Mouse (Mus musculus): ENCODE results near the gene Pfas. TPM values are rescaled to one million over a fixed set of nuclear protein-coding genes. Genes with fewer than 3 reads are reported as not detected.
"Not testable (repeated sequence)": the region's sequence is repeated elsewhere in the genome, so short reads cannot be mapped to it uniquely, and the experiment has no call there.

Pfas gene
- polyA plus RNA-seq, 1 experiment: 19.8 TPM

DNA sequence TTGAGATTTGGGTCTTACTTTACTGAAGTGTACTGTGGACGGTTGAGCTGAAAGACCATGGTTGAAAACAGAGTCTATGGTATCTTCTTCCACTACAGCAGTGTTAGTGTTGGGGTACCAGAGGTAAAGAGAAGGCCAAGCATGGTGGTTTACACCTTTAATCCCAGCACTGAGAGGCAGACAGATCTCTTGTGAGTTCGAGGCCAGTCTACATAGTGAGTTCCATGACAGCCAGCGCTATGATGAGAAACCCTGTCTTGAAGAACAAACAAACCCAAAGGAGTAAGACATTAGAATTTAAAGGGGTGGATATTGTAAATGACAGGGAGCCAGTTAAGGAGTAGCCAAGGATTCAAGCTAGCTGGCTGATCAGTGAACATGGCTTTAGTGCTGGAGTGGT lies 8.5 kb upstream of the Pfas start:
- no peak for DNase-seq (ENCODE audit: extremely low spot score in 1 of 2, low spot score in 1 of 2)

DNA sequence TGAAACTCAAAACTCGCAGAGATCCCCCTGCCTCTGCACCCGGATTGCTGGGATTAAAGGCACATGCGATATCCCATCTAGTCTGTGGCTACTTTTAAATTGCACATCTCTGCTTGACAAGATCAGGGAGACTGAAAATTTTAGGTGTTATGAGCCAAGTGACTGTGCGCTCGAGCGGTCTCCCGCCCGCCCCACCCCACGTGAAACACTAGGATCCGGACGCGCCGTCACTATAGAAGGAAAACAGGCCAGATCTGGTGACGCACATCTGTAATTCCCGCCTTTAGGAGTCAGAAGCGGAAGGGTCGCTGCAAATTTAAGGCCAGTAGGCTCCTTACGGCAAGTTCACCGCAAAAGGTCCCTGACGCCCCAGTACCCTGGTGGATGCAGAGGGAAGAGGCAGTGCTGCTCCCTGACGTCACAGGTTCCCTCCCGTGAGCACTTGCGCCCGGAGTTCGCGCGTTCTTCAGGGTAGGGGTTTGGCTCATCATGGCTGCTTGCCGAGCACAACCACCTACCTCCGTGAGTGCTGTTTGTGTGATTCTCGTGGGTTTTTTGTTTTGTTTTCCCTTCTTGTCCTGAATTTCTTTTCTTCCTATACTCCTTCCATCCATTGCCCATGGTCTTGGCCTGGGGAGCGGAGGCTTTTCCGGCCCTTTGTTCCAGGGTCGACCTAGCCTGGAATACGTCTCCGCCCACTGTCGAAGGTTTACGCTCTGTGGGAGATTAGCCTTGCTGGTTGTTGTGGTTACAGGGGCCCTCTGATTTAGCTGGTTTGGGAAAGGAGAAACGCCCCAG lies 7.6 kb upstream of the Pfas start, which contains the start of gene Ctc1:
Ctc1 (plus strand) TSS at position 268 of the 798 bp plus-strand sequence.
- DNase-seq (ENCODE audit: extremely low spot score in 1 of 2, low spot score in 1 of 2): peak; percentile 81 to 91

DNA sequence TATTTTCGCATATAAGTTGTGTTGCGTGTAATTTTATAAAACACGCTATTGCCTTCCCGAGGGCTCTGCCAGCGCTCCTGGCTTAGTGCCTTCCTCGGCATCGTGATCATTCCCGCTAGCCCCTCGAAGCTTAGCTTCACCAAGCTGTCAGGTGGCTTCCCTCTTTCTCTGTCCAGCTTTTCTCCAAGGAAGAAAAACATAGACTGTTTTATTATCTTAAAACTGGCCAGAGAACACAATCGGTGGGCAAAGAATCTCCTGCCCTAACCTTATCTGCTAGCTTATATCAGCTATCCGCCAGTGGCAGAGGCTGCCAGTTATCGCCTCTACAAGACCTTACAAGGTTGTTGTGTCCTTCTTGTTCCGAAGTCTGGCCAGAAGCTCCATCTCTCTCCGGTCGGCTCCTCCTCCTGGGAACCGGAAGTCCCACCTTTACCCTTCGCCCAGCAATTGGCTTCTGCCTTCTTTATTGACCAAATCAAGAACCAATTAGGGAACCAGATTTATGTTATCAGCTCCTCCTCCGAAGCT lies 3.9 kb upstream of the Pfas start:
- DNase-seq (ENCODE audit: extremely low spot score in 1 of 2, low spot score in 1 of 2): peak; percentile 88 to 94

DNA sequence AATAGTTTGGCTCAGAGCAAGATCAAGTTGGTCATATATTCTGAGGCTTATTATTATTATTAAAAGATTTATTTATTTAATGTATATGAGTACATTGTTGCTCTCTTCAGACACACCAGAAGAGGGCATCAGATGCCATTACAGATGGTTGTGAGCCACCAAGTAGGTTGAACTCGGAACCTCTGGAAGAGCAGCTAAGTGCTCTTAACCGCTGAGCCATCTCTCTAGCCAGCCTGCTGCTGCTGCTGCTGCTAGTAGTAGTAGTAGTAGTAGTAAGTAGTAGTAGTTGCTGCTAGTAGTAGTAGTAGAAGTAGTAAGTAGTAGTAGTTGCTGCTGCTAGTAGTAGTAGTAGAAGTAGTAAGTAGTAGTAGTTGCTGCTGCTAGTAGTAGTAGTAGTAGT lies 3.2 kb upstream of the Pfas start:
- DNase-seq (ENCODE audit: extremely low spot score in 1 of 2, low spot score in 1 of 2): not testable (repeated sequence)

DNA sequence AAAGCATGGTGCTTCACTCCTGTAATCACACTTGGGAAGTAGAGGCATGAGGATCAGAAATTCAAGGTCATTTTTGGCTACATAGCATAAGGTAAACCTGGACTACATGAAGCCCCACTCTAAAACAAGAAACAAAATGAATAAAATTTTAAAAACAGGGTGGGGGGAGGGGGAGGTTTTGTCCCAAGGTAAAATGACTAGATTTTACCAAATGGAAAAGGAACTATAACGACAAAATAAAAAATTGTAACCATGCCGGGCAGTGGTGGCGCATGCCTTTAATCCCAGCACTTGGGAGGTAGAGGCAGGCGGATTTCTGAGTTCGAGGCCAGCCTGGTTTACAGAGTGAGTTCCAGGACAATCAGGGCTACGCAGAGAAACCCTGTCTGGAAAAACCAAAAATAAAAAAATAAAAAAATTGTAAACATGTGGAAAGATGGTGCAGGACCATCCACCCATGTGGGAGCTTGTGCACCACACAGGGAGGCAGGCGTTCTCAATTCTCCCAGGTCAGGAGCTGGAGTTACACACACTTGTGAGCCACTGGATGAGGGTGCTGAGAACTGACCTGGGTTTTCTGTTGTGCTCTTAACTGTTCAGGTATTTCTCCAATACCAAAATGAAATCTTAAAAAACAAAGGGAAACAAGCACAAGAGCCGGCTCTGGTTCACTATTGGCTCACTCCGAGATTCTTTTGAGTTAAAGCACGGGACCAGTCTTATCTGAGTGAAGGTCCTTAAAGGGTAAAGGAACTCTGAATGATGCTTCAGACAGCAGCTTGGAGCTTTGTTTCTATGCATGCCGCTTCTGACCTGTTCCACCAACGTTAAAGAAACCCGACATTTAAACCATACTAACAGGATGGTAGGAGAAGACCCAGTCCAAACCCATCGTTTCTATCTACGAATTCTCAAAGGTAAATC lies 2.4 kb upstream of the Pfas start:
- DNase-seq (ENCODE audit: extremely low spot score in 1 of 2, low spot score in 1 of 2): no peak

DNA sequence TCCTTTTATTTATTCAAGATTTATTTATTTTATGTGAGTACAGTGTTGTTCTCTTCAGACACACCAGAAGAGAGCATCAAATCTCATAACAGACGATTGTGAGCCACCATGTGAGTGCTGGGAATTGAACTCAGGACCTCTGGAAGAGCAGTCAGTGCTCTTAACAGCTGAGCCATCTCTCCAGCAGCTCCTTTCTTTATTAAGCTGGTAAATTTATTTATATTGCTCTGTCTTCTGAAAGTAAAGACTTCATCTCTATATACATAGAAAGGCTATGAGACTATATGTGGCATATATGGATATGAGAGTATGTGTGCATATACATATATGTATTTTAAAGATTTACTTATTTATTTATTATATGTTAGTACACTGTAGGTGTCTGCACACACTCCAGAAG lies 1.2 kb upstream of the Pfas start:
- DNase-seq (ENCODE audit: extremely low spot score in 1 of 2, low spot score in 1 of 2): no peak

DNA sequence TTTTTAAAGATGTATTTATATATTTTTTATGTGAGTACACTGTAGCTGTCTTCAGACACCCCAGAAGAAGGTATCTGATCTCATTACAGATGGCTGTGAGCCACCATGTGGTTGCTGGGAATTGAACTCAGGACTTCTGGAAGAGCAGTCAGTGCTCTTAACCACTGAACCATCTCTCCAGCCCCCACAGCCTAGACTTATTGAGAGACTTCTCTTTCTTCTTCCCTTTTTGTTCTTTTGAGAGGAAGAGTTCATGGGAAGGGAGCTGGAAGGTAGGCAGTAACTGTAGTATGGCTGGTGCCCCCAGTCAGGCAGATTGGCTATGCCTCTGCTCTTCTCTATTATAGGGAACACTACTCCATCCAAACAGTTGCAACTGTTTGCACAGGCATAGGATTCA lies 1.7 kb downstream of the Pfas start:
- not testable (repeated sequence) for DNase-seq (ENCODE audit: extremely low spot score in 1 of 2, low spot score in 1 of 2)

DNA sequence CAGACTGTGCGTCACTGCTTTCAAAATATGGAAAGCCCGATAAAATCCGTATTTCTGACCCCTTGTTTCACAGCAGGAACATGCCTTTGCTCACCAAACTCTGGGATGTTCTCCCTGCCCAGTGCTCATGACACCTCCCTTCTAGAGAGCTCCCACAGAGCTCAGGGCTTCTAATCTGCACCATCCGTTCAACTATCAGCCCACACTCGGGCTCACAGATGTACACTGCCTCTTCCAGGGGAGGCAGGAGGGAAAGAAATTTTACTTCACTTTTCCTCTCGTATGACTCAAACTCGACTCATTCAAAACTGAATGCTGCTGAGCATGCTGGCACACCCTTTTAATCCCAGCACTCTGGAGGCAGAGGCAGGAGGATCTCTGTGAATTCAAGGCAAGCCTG lies 3.1 kb downstream of the Pfas start:
- peak in 1 of 2 experiments; percentile 29 for DNase-seq (ENCODE audit: extremely low spot score in 1 of 2, low spot score in 1 of 2)

DNA sequence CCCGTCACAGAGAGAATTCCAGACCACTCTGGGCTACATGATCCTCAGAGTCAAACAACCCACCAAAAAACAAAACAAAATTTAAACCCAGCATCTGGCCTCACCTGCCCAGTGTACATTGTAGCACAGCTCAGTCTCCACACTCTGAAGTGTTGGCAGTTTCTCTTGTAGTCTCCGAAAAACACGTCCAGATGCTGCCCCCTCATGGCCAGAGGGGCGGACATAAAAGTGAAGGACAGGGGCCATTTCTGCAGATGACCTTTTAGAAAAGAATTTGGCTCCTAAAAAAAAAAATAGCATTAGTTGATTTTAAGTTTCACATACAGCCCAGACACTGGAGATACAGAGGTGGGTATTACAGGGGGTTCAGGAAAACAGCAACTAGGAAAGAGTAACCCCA lies 4.7 kb downstream of the Pfas start:
- DNase-seq (ENCODE audit: extremely low spot score in 1 of 2, low spot score in 1 of 2): peak in 1 of 2 experiments; percentile 9

DNA sequence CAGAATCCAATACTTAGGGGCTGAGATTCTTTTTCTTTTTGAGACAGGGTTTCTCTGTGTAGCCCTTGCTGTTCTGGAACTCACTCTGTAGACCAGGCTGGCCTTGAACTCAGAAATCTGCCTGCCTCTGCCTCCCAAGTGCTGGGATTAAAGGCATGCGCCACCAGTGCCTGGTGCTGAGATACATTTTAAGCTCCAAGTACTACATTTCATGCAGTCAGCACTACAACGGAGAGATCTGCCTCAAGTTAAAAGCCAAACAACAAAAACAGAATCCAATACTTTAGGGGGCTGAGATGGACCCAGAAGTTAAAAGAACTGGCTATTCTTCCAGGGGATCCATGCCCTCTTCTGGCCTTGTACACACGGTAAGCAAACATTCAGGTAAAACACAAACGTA lies 5.5 kb downstream of the Pfas start:
- not testable (repeated sequence) for DNase-seq (ENCODE audit: extremely low spot score in 1 of 2, low spot score in 1 of 2)

DNA sequence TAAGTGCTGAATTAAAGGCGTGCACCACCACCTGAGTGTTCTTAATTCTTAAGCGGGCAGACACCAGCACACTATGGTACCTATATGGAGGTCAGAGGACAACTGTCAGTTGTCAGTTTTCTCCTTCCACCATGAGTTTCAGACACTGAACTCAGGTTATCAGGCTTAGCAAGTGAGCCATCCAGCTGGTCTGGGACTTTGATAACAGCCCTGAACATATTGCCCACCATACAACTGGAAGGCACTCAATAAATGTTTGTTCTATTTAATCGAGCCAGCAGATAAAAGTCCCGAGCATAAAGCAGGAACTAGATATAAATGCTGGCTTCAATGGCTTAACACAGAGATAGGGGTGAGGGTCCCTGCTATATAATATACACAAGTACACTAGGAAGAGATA lies 11.2 kb downstream of the Pfas start:
- no peak for DNase-seq (ENCODE audit: extremely low spot score in 1 of 2, low spot score in 1 of 2)

DNA sequence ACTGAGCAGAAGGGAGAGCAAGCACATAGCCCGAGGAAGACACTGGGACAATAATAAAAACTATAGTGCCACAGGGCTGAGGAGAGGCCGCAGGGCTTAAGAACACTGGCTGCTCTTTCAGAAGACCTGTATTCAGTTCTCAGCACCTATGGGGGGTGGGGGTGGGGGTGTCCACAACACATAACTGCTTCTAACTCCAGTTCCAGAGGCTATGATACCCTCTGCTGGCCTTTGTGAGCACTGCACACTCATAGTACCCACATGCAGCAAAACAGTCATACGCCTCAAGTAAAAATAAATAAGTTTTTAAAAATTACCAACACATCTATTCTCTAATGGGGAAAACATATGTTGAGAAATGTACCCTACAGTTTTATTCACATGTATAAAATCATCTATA lies 13.9 kb downstream of the Pfas start:
- no peak for DNase-seq (ENCODE audit: extremely low spot score in 1 of 2, low spot score in 1 of 2)

DNA sequence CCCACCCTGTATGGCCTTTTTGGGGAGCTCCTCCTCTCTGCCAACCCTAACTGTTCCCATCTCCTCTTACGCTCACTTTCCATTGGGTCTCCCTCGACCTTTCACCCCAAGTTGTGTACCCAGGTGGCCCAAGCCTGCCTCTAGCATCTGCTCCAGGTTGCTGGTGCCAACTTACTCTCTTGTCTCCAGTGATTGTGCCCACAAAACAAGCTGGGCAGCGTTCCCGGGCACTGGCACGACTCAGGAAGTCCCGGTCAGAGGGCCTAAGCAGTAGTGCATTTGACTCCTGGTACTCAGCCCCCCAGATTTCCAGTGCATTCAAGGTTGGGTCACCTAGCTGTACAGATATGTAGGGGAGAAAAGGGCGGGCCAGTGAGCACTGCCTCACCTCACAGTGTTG lies 15.1 kb downstream of the Pfas start:
- DNase-seq (ENCODE audit: extremely low spot score in 1 of 2, low spot score in 1 of 2): no peak

DNA sequence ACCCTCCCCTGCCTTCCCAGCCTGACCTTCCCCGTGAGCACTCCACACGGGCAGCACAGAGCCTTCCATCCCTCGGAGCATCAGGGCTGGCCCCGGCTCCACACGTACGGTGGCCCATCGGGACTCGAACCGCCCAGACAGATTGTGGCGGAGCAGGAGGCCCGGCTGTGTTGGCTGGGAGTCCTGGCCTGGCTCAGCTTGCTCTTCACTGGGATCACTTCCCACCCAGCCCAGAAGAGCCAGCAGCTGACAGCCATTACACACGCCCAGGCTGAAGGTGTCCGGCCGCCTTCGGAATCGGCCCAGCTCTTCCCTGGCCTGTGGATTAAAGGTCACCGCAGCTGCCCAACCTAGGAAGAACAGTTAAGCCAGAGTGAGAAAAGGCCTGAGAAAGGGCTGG lies 19.9 kb downstream of the Pfas start:
- DNase-seq (ENCODE audit: extremely low spot score in 1 of 2, low spot score in 1 of 2): no peak

DNA sequence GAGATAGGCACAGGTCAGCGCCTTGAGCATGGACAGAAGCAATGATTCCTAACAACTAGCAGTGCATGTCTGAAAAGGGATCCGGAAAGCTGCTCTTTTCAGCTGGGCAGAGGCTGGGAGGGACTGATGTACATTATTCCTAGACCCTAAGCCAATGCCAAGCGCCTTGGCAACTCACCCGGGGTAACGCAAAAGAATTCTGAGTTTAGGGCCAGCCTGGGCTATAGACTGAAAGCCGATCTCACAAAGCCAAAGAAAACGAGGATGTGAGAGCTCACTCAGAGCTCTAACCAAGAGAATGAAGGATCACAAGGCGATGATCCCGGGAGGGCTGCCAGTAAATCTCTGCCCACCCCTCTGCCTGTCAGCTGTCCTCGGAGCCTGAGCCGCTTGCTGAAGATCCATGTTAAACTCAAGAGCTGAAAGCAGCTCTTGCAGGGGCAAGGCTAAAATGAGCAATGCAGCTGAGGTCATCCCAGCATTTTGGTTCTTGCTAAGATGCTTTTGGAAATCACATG lies 20.8 kb downstream of the Pfas start:
- no peak for DNase-seq (ENCODE audit: extremely low spot score in 1 of 2, low spot score in 1 of 2)

DNA sequence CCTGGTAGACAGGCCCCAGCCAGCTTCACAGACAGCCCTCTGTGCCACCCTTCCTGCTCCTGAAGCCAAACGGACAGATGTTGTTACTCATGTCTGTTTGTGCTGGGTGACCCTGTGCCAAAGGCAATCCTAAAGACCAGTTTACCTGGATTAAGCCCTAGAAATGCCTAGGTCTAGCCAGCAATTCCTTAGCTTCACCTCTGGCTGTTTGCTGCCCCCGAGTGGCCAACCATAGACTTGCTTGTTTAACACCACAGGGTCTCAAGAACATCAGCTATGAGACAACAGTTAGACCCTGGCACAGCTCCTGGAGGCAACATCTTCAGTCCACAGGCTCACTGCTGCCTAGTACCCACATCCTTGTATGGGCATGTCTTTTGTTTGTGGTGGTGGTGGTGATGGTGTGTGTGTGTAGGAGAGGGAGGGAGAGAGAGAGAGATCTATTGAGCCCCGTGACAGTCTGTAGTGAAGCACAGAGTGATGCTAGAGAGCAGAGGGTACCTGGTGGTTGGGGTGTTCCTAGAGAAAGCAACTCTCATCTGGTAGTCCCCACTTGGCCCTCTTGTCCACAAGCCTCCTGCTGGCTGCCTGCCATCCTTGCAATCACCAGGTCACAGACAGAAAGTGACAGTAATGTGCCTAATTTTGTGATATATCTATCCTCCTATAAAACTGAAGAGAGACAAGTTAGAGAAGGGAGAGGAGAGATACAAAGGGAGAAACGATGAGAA lies 25.5 kb downstream of the Pfas start:
- peak in 1 of 2 experiments; percentile 85 for DNase-seq (ENCODE audit: extremely low spot score in 1 of 2, low spot score in 1 of 2)

DNA sequence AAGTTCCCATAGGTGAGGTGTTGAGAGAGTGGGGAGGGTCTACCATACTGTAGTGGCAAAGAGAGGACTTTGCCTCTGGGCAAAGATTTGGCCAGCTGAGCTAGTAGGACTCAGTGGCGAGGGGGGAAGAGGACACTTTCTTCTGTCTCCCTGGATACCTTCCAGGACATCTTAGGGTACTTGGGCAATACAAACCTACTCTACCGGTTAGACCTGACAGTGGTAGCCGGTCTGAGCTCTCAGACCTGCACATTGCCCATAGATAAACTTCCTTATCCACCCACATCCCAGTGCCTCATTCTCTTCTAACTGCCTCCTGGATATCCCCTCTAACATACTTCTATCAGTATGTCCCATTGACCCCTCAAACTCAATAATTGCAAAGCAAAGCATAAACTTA lies 27.3 kb downstream of the Pfas start:
- no peak for DNase-seq (ENCODE audit: extremely low spot score in 1 of 2, low spot score in 1 of 2)

DNA sequence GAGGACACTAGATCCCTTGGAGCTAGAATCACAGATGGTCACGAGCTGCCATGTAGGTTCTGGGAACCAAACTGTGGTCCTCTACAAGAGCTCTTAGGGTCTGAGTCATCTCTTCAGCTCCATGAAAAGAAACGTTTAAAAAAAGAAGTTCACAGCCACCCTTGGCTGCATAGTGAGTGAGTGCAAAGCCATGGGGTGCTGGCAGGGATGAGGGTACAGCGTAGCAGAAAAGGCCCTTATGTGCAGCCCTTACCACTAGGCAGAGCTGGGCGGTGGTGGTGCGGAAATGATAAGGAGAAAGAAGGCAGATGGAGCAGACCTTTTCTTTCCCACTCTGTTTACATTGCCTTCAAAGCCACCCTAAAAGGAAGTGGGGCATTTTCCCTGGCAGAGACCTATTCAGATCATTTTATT lies 28.9 kb downstream of the Pfas start:
- DNase-seq (ENCODE audit: extremely low spot score in 1 of 2, low spot score in 1 of 2): peak in 1 of 2 experiments; percentile 54

DNA sequence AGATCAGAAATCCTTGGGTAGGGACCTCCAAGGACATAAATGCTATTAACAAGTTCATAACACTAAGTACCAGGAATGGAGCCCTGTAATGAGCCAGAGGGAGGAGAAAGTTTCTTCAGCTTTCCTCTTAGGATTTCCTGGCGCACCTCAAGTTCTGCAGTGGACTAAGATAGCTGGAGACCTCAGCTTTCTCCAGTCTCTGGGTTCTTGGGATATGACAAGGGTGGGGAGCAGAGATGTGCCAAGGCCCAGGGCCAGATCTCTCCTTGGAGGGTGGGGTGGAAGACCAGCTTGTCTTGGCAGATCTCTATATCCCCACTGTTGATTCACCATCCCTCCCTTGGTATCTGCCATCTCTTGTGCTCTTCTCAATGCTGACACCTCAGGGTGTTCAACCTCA lies 32.7 kb downstream of the Pfas start:
- DNase-seq (ENCODE audit: extremely low spot score in 1 of 2, low spot score in 1 of 2): no peak

DNA sequence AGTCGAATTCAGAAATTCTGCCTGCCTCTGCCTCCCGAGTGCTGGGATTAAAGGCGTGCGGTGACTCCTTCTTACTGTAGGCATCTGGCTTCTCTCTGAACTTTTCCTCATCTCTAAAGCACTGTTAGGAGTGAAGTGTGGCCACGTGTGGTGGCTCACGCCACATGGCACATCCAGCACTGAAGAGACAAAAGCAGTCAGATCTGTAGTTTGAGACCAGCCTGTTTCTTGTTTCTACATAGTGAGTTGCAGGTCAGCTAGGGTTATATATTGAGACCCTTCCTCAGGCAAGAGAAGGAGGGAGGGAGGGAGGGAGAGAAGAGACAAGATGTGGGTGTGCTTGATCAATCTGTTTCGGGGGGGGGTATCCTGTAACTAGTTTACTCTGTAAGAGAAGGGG lies 33.2 kb downstream of the Pfas start, which contains the start of gene Rangrf:
Rangrf (minus strand) TSS at position 101 of the 400 bp plus-strand sequence.
- DNase-seq (ENCODE audit: extremely low spot score in 1 of 2, low spot score in 1 of 2): no peak

All from frontal cortex, adult 2 months (tissue).